Comparison of ENCODE assay signal across 9 mouse cellular contexts in genomic region chr6:124809775-124810538, GRCm38 (mm10). TPM values are rescaled to one million over a fixed set of nuclear protein-coding genes. Genes with fewer than 3 reads are reported as not detected.
DNase-seq lines count a peak whose midpoint lies in the region; ATAC-seq lines count a peak whose summit lies in the region.
"Had no signal": no experiment of that assay in that cellular context is flagged by ENCODE, and none has a peak within 500 bp of the region (broad histone marks: within the 10 kb centered on the region; RNA-seq: fewer than 3 reads in every experiment).

No protein-coding gene starts in this region.

- 41% methylated on average over 14 of the region's 14 CpGs for WGBS in lung, embryonic 15.5 days
- 42% methylated on average over 14 of the region's 14 CpGs for WGBS in embryonic facial prominence, embryonic 13.5 days
- 43% methylated on average over 14 of the region's 14 CpGs for WGBS in intestine, embryonic 15.5 days
- 48% methylated on average over 14 of the region's 14 CpGs for WGBS in neural tube, embryonic 15.5 days

- H3K4me3 ChIP-seq in lung, embryonic 15.5 days = peak overlapping the region; percentile 53
- peak overlapping the region; percentile 58 for H3K4me3 ChIP-seq in embryonic facial prominence, embryonic 13.5 days
- peak overlapping the region; percentile 63 for H3K4me3 ChIP-seq in intestine, embryonic 15.5 days (replicated peaks)
- H3K4me3 ChIP-seq in neural tube, embryonic 15.5 days (replicated peaks) = peak overlapping the region; percentile 50

- H3K27me3 ChIP-seq in lung, embryonic 15.5 days = no peaks in the 10 kb centered on the region
- no peaks in the 10 kb centered on the region for H3K27me3 ChIP-seq in embryonic facial prominence, embryonic 13.5 days
- no peaks in the 10 kb centered on the region for H3K27me3 ChIP-seq in intestine, embryonic 15.5 days (replicated peaks)
- no peaks in the 10 kb centered on the region for H3K27me3 ChIP-seq in neural tube, embryonic 15.5 days (replicated peaks)

- no peaks in the 10 kb centered on the region for H3K9me3 ChIP-seq in lung, embryonic 15.5 days
- H3K9me3 ChIP-seq in embryonic facial prominence, embryonic 13.5 days = no peaks in the 10 kb centered on the region
- no peaks in the 10 kb centered on the region for H3K9me3 ChIP-seq in intestine, embryonic 15.5 days
- H3K9me3 ChIP-seq in neural tube, embryonic 15.5 days (replicated peaks) = no peaks in the 10 kb centered on the region

- ATAC-seq in lung, embryonic 15.5 days (ENCODE audit: borderline replicate concordance, extremely low read depth, low FRiP score, low TSS enrichment) = no peak; the same call in 1 of the 2 replicates
- ATAC-seq in embryonic facial prominence, embryonic 13.5 days (ENCODE audit: insufficient number of reproducible peaks, insufficient read depth, low FRiP score, low TSS enrichment, low read depth) = no peak
- ATAC-seq in intestine, embryonic 15.5 days = no peak
- ATAC-seq in neural tube, embryonic 15.5 days (ENCODE audit: low FRiP score) = no peak

- peak overlapping the region; percentile 60 for H3K9ac ChIP-seq in lung, embryonic 15.5 days
- peak overlapping the region; percentile 74 for H3K9ac ChIP-seq in embryonic facial prominence, embryonic 13.5 days
- peak overlapping the region; percentile 73 for H3K9ac ChIP-seq in intestine, embryonic 15.5 days
- peak overlapping the region; percentile 64 for H3K9ac ChIP-seq in neural tube, embryonic 15.5 days (replicated peaks)

- H3K36me3 ChIP-seq in lung, embryonic 15.5 days = peaks cover 15% of the 10 kb centered on the region
- H3K36me3 ChIP-seq in embryonic facial prominence, embryonic 13.5 days = peaks cover 24% of the 10 kb centered on the region
- peaks cover 11% of the 10 kb centered on the region for H3K36me3 ChIP-seq in intestine, embryonic 15.5 days
- H3K36me3 ChIP-seq in neural tube, embryonic 15.5 days = peaks cover 13% of the 10 kb centered on the region; the same call in 1 of the 2 replicates

- H3K4me1 ChIP-seq in lung, embryonic 15.5 days = peaks cover 52% of the 10 kb centered on the region
- peaks cover 61% of the 10 kb centered on the region for H3K4me1 ChIP-seq in embryonic facial prominence, embryonic 13.5 days
- H3K4me1 ChIP-seq in intestine, embryonic 15.5 days (replicated peaks) = peaks cover 37% of the 10 kb centered on the region
- H3K4me1 ChIP-seq in neural tube, embryonic 15.5 days = peaks cover 66% of the 10 kb centered on the region

- peak overlapping the region; percentile 93 for H3K27ac ChIP-seq in lung, embryonic 15.5 days
- peak overlapping the region; percentile 92 for H3K27ac ChIP-seq in embryonic facial prominence, embryonic 13.5 days
- H3K27ac ChIP-seq in intestine, embryonic 15.5 days = peak overlapping the region; percentile 97
- H3K27ac ChIP-seq in neural tube, embryonic 15.5 days (replicated peaks) = peak overlapping the region; percentile 81

- DNase-seq in lung, postnatal 10 days = no peak
- DNase-seq in ovary, postnatal 10 days (ENCODE audit: low spot score) = no peak
- DNase-seq in left cerebral cortex, adult 8-10 months (ENCODE audit: low spot score in 2 of 2) = no peak
- DNase-seq in right cerebral cortex, postnatal 14 days = no peak

- H3K4me2 ChIP-seq in lung, embryonic 15.5 days = peak overlapping the region; percentile 86
- peak overlapping the region; percentile 97 for H3K4me2 ChIP-seq in embryonic facial prominence, embryonic 13.5 days
- H3K4me2 ChIP-seq in intestine, embryonic 15.5 days (replicated peaks) = peak overlapping the region; percentile 97
- H3K4me2 ChIP-seq in neural tube, embryonic 15.5 days = peak overlapping the region; percentile 94

RNA-seq across cellular contexts. Expression of gene Spsb2, which starts 1.5 kb away (rescaled TPM):
- 11.6 and 12.7 TPM in 2 replicates for polyA plus RNA-seq in lung, embryonic 15.5 days (2015; fragmentation: Nextera tagmentation; extraction: Ambion mirVana)
- 9.1 and 10.5 TPM in 2 replicates for polyA plus RNA-seq in embryonic facial prominence, embryonic 13.5 days (2015; fragmentation: Nextera tagmentation; extraction: Ambion mirVana)
- polyA plus RNA-seq in intestine, embryonic 15.5 days (2015; fragmentation: Nextera tagmentation; extraction: Ambion mirVana) = 16.1 and 16.3 TPM in 2 replicates
- 7.9 and 9.2 TPM in 2 replicates for polyA plus RNA-seq in neural tube, embryonic 15.5 days (2015; fragmentation: Nextera tagmentation; extraction: Ambion mirVana)
- total RNA-seq in left cerebral cortex, adult 8-10 months (2022) = 1 to 10 TPM; 4.0 to 5.8 (median 5.0) TPM

RNA-seq across cellular contexts. Expression of gene Tpi1, which starts 4.1 kb away (rescaled TPM):
- 712 and 746 TPM in 2 replicates for polyA plus RNA-seq in lung, embryonic 15.5 days (2015; fragmentation: Nextera tagmentation; extraction: Ambion mirVana)
- polyA plus RNA-seq in embryonic facial prominence, embryonic 13.5 days (2015; fragmentation: Nextera tagmentation; extraction: Ambion mirVana) = 710 and 723 TPM in 2 replicates
- 1,094 and 1,127 TPM in 2 replicates for polyA plus RNA-seq in intestine, embryonic 15.5 days (2015; fragmentation: Nextera tagmentation; extraction: Ambion mirVana)
- polyA plus RNA-seq in neural tube, embryonic 15.5 days (2015; fragmentation: Nextera tagmentation; extraction: Ambion mirVana) = 481 and 545 TPM in 2 replicates
- 100 to 1,000 TPM; 794 to 847 (median 813) TPM for total RNA-seq in left cerebral cortex, adult 8-10 months (2022)

RNA-seq across cellular contexts. Expression of gene Usp5, which starts 19.3 kb away (rescaled TPM):
- polyA plus RNA-seq in lung, embryonic 15.5 days (2015; fragmentation: Nextera tagmentation; extraction: Ambion mirVana) = 149 and 152 TPM in 2 replicates
- 149 and 163 TPM in 2 replicates for polyA plus RNA-seq in embryonic facial prominence, embryonic 13.5 days (2015; fragmentation: Nextera tagmentation; extraction: Ambion mirVana)
- polyA plus RNA-seq in intestine, embryonic 15.5 days (2015; fragmentation: Nextera tagmentation; extraction: Ambion mirVana) = 116 and 118 TPM in 2 replicates
- polyA plus RNA-seq in neural tube, embryonic 15.5 days (2015; fragmentation: Nextera tagmentation; extraction: Ambion mirVana) = 190 and 199 TPM in 2 replicates
- 100 to 1,000 TPM; 200 to 215 (median 204) TPM for total RNA-seq in left cerebral cortex, adult 8-10 months (2022)

RNA-seq across cellular contexts. Expression of gene Cdca3, which starts 19.4 kb away (rescaled TPM):
- 188 and 197 TPM in 2 replicates for polyA plus RNA-seq in lung, embryonic 15.5 days (2015; fragmentation: Nextera tagmentation; extraction: Ambion mirVana)
- polyA plus RNA-seq in embryonic facial prominence, embryonic 13.5 days (2015; fragmentation: Nextera tagmentation; extraction: Ambion mirVana) = 142 and 184 TPM in 2 replicates
- 166 and 177 TPM in 2 replicates for polyA plus RNA-seq in intestine, embryonic 15.5 days (2015; fragmentation: Nextera tagmentation; extraction: Ambion mirVana)
- 23.7 and 52.8 TPM in 2 replicates for polyA plus RNA-seq in neural tube, embryonic 15.5 days (2015; fragmentation: Nextera tagmentation; extraction: Ambion mirVana)
- total RNA-seq in left cerebral cortex, adult 8-10 months (2022) = 1 to 10 TPM in 1 of 4 experiments, under 1 TPM in 3; 0.49 to 1.0 (median 0.80) TPM

RNA-seq across cellular contexts. Expression of gene Gnb3, which starts 30.1 kb away (rescaled TPM):
- polyA plus RNA-seq in lung, embryonic 15.5 days (2015; fragmentation: Nextera tagmentation; extraction: Ambion mirVana) = 0.38 and 1.1 TPM in 2 replicates
- 0.25 and 0.52 TPM in 2 replicates for polyA plus RNA-seq in embryonic facial prominence, embryonic 13.5 days (2015; fragmentation: Nextera tagmentation; extraction: Ambion mirVana)
- 1.2 and 1.3 TPM in 2 replicates for polyA plus RNA-seq in intestine, embryonic 15.5 days (2015; fragmentation: Nextera tagmentation; extraction: Ambion mirVana)
- 0.69 and 0.70 TPM in 2 replicates for polyA plus RNA-seq in neural tube, embryonic 15.5 days (2015; fragmentation: Nextera tagmentation; extraction: Ambion mirVana)
- total RNA-seq in left cerebral cortex, adult 8-10 months (2022) = under 1 TPM in 3 of 4 experiments, not detected in 1; 0.20 to 0.87 (median 0.53) TPM
- total RNA-seq: common myeloid progenitor, adult 5-6 weeks had no signal
